Mouse (Mus musculus) ES-Bruce4 (cell line): ENCODE measurements around the gene Crygb. TPM values are rescaled to one million over a fixed set of nuclear protein-coding genes. Genes with fewer than 3 reads are reported as not detected.

Source experiments
- H3K27ac ChIP-seq: 2 replicates; pipeline ENCODE4 v1.5.1; 2012; ENCODE audit warnings: low read length, inconsistent platforms; ENCODE audit not compliant: insufficient read depth
- H3K27me3 ChIP-seq: 2 replicates; pipeline ENCODE4 v1.6.1; 2012; ENCODE audit warnings: mild to moderate bottlenecking, low read length, inconsistent platforms; ENCODE audit not compliant: control insufficient read depth, poor library complexity, insufficient read depth, severe bottlenecking
- H3K36me3 ChIP-seq: 2 replicates; pipeline ENCODE4 v1.6.1; 2012; ENCODE audit warnings: inconsistent platforms, mild to moderate bottlenecking, low read length, moderate library complexity; ENCODE audit not compliant: control insufficient read depth, poor library complexity, insufficient read depth, severe bottlenecking
- H3K4me1 ChIP-seq: one replicate; pipeline ENCODE4 v1.8.1; 2011; ENCODE audit warnings: low read length; ENCODE audit not compliant: control insufficient read depth, insufficient read depth
- H3K4me3 ChIP-seq: 2 replicates; pipeline ENCODE4 v1.5.1; 2011; ENCODE audit warnings: low read depth, mild to moderate bottlenecking, low read length
- H3K9ac ChIP-seq: 2 replicates; pipeline ENCODE4 v1.6.1; 2012; ENCODE audit warnings: low read depth, mild to moderate bottlenecking, inconsistent platforms; ENCODE audit not compliant: poor library complexity, severe bottlenecking
- H3K9me3 ChIP-seq: replicated peaks from 2 replicates; pipeline ENCODE4 v1.6.1; 2012; ENCODE audit warnings: mild to moderate bottlenecking, low read length, inconsistent platforms; ENCODE audit not compliant: control insufficient read depth, poor library complexity, insufficient read depth, severe bottlenecking
- CTCF ChIP-seq: IDR thresholded peaks from one replicate; pipeline ENCODE4 v1.8.1; 2011; ENCODE audit warnings: low read depth, low read length
- EP300 ChIP-seq: IDR thresholded peaks from 2 replicates; pipeline ENCODE4 v1.6.1; 2011; ENCODE audit warnings: low read depth, low read length; ENCODE audit not compliant: insufficient read depth
- POLR2A ChIP-seq: IDR thresholded peaks from one replicate; pipeline ENCODE4 v1.8.1; 2011; ENCODE audit warnings: low read length; ENCODE audit not compliant: insufficient read depth
- polyA plus RNA-seq: library from polyadenylated mRNA; stranded (reverse); fragments of >200 nt; gene quantifications from 2 replicates; pipeline ENCODE4 v1.2.4, GENCODE M21; 2011; ENCODE audit warnings: low read depth; ENCODE audit not compliant: missing spikeins, insufficient read depth, insufficient read length

The Crygb gene
- polyA plus RNA-seq, 1 experiment, result not detected

GRCm38 (mm10) chr1:65088567-65089356 lies 6.7 kb upstream of the Crygb start:
- Histone ChIP-seq H3K27me3 (no peaks in the 10 kb centered on the region), H3K36me3 (no peaks in the 10 kb centered on the region), H3K27ac (no peak overlapping the region), H3K4me1 (no peaks in the 10 kb centered on the region), H3K9me3 (no peaks in the 10 kb centered on the region), H3K4me3 (no peak overlapping the region), H3K9ac (no peak overlapping the region)
- TF ChIP-seq POLR2A (no peak), EP300 (no peak), CTCF (no peak)

GRCm38 (mm10) chr1:65075607-65076006 lies 6.5 kb downstream of the Crygb start:
- Histone ChIP-seq H3K9ac (no peak overlapping the region), H3K27ac (no peak overlapping the region), H3K4me1 (no peaks in the 10 kb centered on the region), H3K9me3 (no peaks in the 10 kb centered on the region), H3K36me3 (no peaks in the 10 kb centered on the region), H3K4me3 (no peak overlapping the region), H3K27me3 (no peaks in the 10 kb centered on the region)
- TF ChIP-seq EP300 (no peak), POLR2A (no peak), CTCF (no peak)

- H3K4me1 ChIP-seq, result no peaks in the 10 kb centered on the region
- no peaks in the 10 kb centered on the region for H3K9me3 ChIP-seq
- no peak for TF ChIP-seq POLR2A
- TF ChIP-seq CTCF, result no peak
- no peak for TF ChIP-seq EP300
- H3K27me3 ChIP-seq, result no peaks in the 10 kb centered on the region
- H3K36me3 ChIP-seq, result no peaks in the 10 kb centered on the region
- no peak within 1 kb of the TSS for H3K27ac ChIP-seq
- no peak within 1 kb of the TSS for H3K9ac ChIP-seq
- peak within 1 kb of the TSS; percentile 58 for H3K4me3 ChIP-seq
Observed at GRCm38 (mm10) chr1:65073589-65073988, 8.5 kb downstream of the Crygb start, which contains the start of gene Crygc. Gene Crygc (minus strand): TSS chr1:65073689.

GRCm38 (mm10) chr1:65067842-65068241 lies 14.2 kb downstream of the Crygb start:
- Histone ChIP-seq H3K4me1 (no peaks in the 10 kb centered on the region), H3K36me3 (no peaks in the 10 kb centered on the region), H3K9me3 (peaks cover 20% of the 10 kb centered on the region), H3K4me3 (no peak overlapping the region), H3K9ac (no peak overlapping the region), H3K27ac (no peak overlapping the region; the same call in 1 of the 2 replicates), H3K27me3 (no peaks in the 10 kb centered on the region)
- peak; percentile 40; the same call in 1 of the 2 replicates for TF ChIP-seq EP300
- TF ChIP-seq POLR2A, result no peak

GRCm38 (mm10) chr1:65064201-65064600 lies 17.9 kb downstream of the Crygb start:
- H3K9ac ChIP-seq, result no peak overlapping the region
- no peaks in the 10 kb centered on the region for H3K36me3 ChIP-seq
- H3K4me3 ChIP-seq, result no peak overlapping the region
- no peaks in the 10 kb centered on the region for H3K4me1 ChIP-seq
- H3K27me3 ChIP-seq, result no peaks in the 10 kb centered on the region
- H3K9me3 ChIP-seq, result peaks cover 20% of the 10 kb centered on the region
- H3K27ac ChIP-seq, result no peak overlapping the region
- TF ChIP-seq EP300, result no peak
- no peak for TF ChIP-seq POLR2A
- TF ChIP-seq CTCF, result no peak

- Histone ChIP-seq H3K27me3 (no peaks in the 10 kb centered on the region), H3K27ac (no peak within 1 kb of the TSS), H3K4me3 (peak within 1 kb of the TSS; percentile 11; the same call in 1 of the 2 replicates), H3K9me3 (peaks cover 20% of the 10 kb centered on the region), H3K9ac (no peak within 1 kb of the TSS), H3K4me1 (no peaks in the 10 kb centered on the region), H3K36me3 (no peaks in the 10 kb centered on the region)
- TF ChIP-seq EP300, result no peak
- no peak for TF ChIP-seq CTCF
- no peak for TF ChIP-seq POLR2A
Observed at GRCm38 (mm10) chr1:65063352-65063751, 18.7 kb downstream of the Crygb start, which contains the start of gene Crygd. Gene Crygd (minus strand): TSS chr1:65063452.
